Mouse (Mus musculus) intestine, embryonic 14.5 days (tissue): ENCODE data around the gene Bmper. TPM values are rescaled to one million over a fixed set of nuclear protein-coding genes. Genes with fewer than 3 reads are reported as not detected.

Experiments
- ATAC-seq: fragments of 200-750 bp; cut with Nextera tagmentation; replicated peaks from 2 replicates; pipeline ENCODE4 v1.8.0; 2017; ENCODE audit warnings: low read depth, moderate number of reproducible peaks, moderate TSS enrichment, moderate library complexity; ENCODE audit not compliant: low FRiP score, low TSS enrichment
- DNase-seq: peaks from one replicate; pipeline ENCODE4 v3.0.0-alpha.2; 2018; ENCODE audit warnings: low spot score
- H3K27ac ChIP-seq: fragments of 300-500 bp; sonication (generic); 2 replicates; pipeline ENCODE4 v1.5.1; 2014; ENCODE audit warnings: low read depth, mild to moderate bottlenecking, control low read depth
- H3K27me3 ChIP-seq: fragments of 300-500 bp; sonication (generic); replicated peaks from 2 replicates; pipeline ENCODE4 v1.6.1; 2014; ENCODE audit warnings: low read length, control low read depth; ENCODE audit not compliant: control insufficient read depth, insufficient read depth
- H3K36me3 ChIP-seq: fragments of 300-500 bp; sonication (generic); 2 replicates; pipeline ENCODE4 v1.6.1; 2014; ENCODE audit warnings: low read length, control low read depth; ENCODE audit not compliant: control insufficient read depth, insufficient read depth
- H3K4me1 ChIP-seq: fragments of 300-500 bp; sonication (generic); replicated peaks from 2 replicates; pipeline ENCODE4 v1.6.1; 2014; ENCODE audit warnings: low read length, control low read depth, mixed read lengths; ENCODE audit not compliant: control insufficient read depth, insufficient read depth
- H3K4me2 ChIP-seq: fragments of 300-500 bp; sonication (generic); 2 replicates; pipeline ENCODE4 v1.6.1; 2014; ENCODE audit warnings: low read length
- H3K4me3 ChIP-seq: fragments of 300-500 bp; sonication (generic); 2 replicates; pipeline ENCODE4 v1.5.1; 2014; ENCODE audit warnings: low read depth, low read length, control low read depth, mixed read lengths
- H3K9ac ChIP-seq: fragments of 300-500 bp; sonication (generic); 2 replicates; pipeline ENCODE4 v1.6.1; 2014; ENCODE audit warnings: mild to moderate bottlenecking, low read length
- H3K9me3 ChIP-seq: fragments of 300-500 bp; sonication (generic); 2 replicates; pipeline ENCODE4 v1.6.1; 2016; ENCODE audit warnings: low read length, control low read depth; ENCODE audit not compliant: control insufficient read depth
- WGBS: fragments of 180-500 bp; shearing (Covaris S2); extraction: QIAGEN DNeasy Blood & Tissue Kit; methylation state at CpG from one replicate; pipeline ENCODE4 v1.1.7; 2014; 5-methylcytosine and 5-hydroxymethylcytosine counted together
- polyA plus RNA-seq: library from polyadenylated mRNA; unstranded; fragments of >200 nt; fragmentation: Nextera tagmentation; extraction: Ambion mirVana; gene quantifications from 2 replicates; pipeline ENCODE4 v1.2.1, GENCODE M21; 2014

Gene Bmper
- polyA plus RNA-seq, 1 experiment from 2014 or later = 12.7 TPM

DNA sequence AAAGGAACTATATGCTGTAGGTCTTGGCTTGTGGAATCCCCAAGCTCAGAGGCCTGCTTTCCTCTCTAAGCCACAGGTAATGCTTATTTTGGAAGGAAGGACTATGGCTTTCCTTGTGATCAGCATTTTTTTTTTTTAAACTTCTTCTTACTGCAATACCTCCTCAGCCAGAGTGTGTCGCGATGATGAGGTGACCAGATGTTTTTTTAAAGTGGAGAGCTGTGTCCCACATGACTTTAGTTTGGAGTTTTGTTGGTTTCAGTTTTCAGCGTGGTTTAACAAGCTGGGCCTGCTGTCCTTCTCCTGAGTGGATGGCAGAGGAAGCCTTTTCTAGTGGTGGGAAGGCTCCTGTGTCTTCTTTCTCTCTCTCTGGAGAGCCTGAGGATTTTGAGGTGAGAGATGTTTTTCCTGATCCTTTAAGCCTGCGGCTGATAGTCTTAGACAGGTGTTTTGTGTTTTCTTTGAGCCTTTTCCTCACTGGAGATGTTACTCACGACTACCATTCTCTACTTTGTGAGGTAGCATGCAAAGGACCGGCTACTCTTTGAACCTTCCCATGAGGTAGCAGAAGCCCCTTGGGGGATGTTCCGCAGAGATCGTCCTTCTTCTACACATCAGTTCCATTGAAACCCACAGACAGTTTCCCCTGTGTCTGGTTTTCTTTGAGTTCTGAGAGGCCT lies 74.8 kb downstream of the Bmper start:
- 75% methylated on average over 8 of the region's 8 CpGs for WGBS

DNA sequence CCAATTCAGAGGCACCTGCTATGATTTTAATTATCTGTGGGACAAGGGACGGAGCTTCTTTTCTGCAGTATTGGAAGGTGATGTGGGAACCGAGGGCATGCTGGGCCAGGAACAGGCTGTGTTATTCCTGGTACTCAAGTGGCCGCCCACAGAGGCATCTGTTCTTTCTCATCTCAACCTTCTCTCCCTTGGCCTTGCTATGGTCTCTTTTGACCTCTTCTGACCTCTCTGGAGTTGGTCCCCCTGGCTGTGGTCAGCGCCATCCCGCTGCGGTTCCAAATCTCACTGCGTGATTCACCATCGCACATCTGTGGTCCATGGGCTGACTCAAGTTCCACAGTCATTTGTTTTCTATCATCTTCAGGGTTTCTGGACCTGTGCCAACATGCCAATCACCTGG lies 77.5 kb downstream of the Bmper start:
- Histone ChIP-seq H3K9me3 (no peaks in the 10 kb centered on the region), H3K27ac (no peak overlapping the region), H3K4me2 (no peak overlapping the region), H3K9ac (no peak overlapping the region), H3K4me3 (no peak overlapping the region), H3K27me3 (no peaks in the 10 kb centered on the region), H3K4me1 (no peaks in the 10 kb centered on the region), H3K36me3 (no peaks in the 10 kb centered on the region)
- DNase-seq (no peak), ATAC-seq (no peak)
- 76% methylated on average over 8 of the region's 8 CpGs for WGBS

More for the DNA sequence above, 74.8 kb downstream of the Bmper start:
- Histone ChIP-seq H3K9me3 (no peaks in the 10 kb centered on the region), H3K4me3 (no peak overlapping the region), H3K9ac (no peak overlapping the region), H3K27me3 (no peaks in the 10 kb centered on the region), H3K36me3 (no peaks in the 10 kb centered on the region), H3K4me1 (no peaks in the 10 kb centered on the region), H3K27ac (no peak overlapping the region), H3K4me2 (no peak overlapping the region)
- ATAC-seq (no peak), DNase-seq (no peak)

DNA sequence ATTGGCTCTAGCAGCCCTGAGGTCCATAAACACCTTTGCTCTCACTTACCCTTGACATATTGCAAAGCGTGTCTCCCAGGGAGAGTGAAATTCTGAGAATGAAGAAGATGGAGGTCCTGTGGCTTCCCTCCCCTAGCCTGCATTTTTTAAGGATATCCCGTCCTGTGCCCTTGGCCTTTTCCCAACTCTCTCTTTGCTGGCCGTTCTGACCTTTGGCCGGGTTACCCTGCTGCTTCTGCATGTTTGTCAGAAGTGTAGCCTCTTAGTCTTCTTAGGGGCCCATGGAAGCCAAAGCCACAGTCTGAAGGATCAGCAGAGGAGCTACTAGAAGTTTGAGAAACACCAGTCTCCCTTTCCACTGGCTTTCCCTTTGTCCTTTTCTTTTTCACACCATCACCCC lies 82.8 kb downstream of the Bmper start:
- H3K27me3 ChIP-seq = no peaks in the 10 kb centered on the region
- H3K4me2 ChIP-seq = no peak overlapping the region
- no peaks in the 10 kb centered on the region for H3K36me3 ChIP-seq
- ATAC-seq = no peak
- no peaks in the 10 kb centered on the region for H3K9me3 ChIP-seq
- 61% methylated on average over 4 of the region's 4 CpGs for WGBS
- DNase-seq = no peak
- H3K4me3 ChIP-seq = no peak overlapping the region
- no peak overlapping the region for H3K9ac ChIP-seq
- no peaks in the 10 kb centered on the region for H3K4me1 ChIP-seq
- no peak overlapping the region for H3K27ac ChIP-seq

DNA sequence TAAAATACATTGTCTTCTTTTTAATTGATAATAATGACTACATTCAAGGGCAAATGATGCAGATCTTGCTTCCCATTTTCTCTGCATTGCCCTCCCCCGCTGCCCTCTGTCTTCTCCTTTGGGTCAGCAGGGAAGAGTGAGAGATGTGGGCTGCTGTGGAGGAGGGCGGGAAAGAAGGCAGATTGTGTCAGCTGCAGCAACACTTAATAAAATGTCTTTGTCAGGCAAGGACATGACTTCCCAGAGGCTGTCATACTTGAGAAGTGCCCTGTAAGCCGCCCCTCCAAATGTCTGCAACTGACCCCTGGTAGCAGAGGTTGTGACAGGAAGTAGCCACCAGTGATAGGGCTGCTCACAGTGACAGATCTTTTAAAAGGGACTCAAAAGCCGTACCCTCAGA lies 83.3 kb downstream of the Bmper start:
- Histone ChIP-seq H3K4me1 (no peaks in the 10 kb centered on the region), H3K27me3 (no peaks in the 10 kb centered on the region), H3K9ac (no peak overlapping the region), H3K9me3 (no peaks in the 10 kb centered on the region), H3K4me2 (no peak overlapping the region), H3K4me3 (no peak overlapping the region), H3K27ac (no peak overlapping the region), H3K36me3 (no peaks in the 10 kb centered on the region)
- DNase-seq = no peak
- 71% methylated on average over 4 of the region's 4 CpGs for WGBS
- ATAC-seq = no peak

DNA sequence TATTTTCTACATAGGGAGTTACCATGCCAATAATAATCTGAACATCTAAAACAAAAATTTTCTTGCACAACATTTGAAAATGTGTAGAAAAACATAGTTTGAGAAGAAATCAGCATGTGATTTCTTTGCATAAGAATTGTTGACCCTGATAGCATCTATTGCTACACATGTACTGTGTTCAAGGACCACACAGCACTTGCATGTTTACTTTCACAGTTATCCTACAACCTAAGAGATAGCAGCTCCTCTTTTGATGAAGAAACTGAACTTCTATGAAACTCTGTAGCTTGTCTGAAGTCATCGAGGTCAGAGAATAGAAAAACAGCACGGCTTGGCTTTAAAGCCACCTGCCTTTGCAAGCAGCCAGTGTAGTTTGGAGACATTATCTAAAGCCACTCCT lies 85.0 kb downstream of the Bmper start:
- H3K9me3 ChIP-seq = no peaks in the 10 kb centered on the region
- no peak for DNase-seq
- H3K4me2 ChIP-seq = no peak overlapping the region
- H3K4me3 ChIP-seq = no peak overlapping the region
- H3K36me3 ChIP-seq = no peaks in the 10 kb centered on the region
- H3K27me3 ChIP-seq = no peaks in the 10 kb centered on the region
- no peak for ATAC-seq
- H3K27ac ChIP-seq = no peak overlapping the region
- 87% methylated on average over 2 of the region's 2 CpGs for WGBS
- H3K9ac ChIP-seq = no peak overlapping the region
- no peaks in the 10 kb centered on the region for H3K4me1 ChIP-seq

DNA sequence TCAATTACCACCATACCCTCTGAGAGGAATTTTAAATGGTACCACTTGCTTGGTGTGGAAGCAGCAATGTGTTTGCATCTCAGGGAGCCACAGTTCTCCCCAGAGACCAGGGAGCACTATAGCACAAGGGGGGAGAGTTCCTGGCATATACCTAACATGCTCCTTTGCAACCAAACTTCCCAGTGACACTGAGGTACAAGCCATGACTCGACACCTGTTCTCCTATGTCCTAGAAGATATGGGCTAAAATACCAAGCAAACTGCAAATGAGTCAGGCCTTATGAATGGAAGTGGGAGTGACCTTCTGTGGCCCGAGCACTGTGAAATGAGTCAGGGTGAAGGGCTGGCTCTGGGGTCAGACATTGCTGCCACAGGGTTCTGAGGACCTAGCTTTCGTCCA lies 88.1 kb downstream of the Bmper start:
- H3K36me3 ChIP-seq = no peaks in the 10 kb centered on the region
- H3K9me3 ChIP-seq = no peaks in the 10 kb centered on the region
- H3K9ac ChIP-seq = no peak overlapping the region
- DNase-seq = no peak
- no peaks in the 10 kb centered on the region for H3K27me3 ChIP-seq
- H3K4me1 ChIP-seq = no peaks in the 10 kb centered on the region
- H3K27ac ChIP-seq = no peak overlapping the region
- H3K4me2 ChIP-seq = no peak overlapping the region
- WGBS = 81% methylated on average over 3 of the region's 3 CpGs
- no peak for ATAC-seq
- no peak overlapping the region for H3K4me3 ChIP-seq

DNA sequence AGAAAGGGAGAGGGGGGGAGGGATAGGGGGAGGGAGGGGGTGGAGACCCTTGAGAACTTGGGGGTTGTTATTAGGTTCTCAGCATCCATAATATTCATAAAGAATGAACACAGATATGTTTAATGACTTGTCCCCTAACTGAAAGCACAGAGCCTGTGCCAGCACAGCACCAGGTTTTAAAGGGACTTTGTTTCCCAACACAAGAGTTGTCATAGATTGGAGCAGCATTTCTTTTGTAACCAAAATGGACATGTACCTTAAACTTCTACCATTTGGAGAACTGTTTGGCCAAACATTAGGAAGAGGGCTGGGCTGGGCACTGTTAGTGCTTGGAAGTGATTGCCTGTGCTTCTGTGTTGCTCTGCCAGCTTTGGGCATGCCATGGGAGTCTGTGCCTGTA lies 89.1 kb downstream of the Bmper start:
- Histone ChIP-seq H3K4me1 (no peaks in the 10 kb centered on the region), H3K36me3 (no peaks in the 10 kb centered on the region), H3K27me3 (no peaks in the 10 kb centered on the region), H3K9ac (no peak overlapping the region), H3K27ac (no peak overlapping the region), H3K9me3 (no peaks in the 10 kb centered on the region), H3K4me3 (no peak overlapping the region), H3K4me2 (no peak overlapping the region)
- ATAC-seq (no peak), DNase-seq (no peak)

DNA sequence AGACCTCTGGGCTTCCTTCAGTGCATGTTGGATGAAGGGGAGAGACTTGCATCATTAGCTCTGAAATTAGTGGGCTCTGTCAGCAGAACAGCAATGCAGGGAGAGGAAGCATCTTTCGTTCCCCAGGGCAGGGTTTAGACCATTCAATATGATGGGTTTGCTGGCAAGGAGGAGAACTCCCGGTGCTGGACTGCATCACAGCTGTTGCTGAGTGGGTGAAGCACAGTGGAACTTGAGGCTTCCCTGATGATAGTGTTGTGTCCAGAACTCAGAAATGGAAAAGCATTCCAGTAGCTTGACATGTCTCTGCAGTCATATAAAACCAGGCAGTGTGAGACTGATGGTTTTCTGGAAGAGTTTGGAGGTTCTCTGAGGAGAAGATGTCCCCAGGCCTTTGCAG lies 90.0 kb downstream of the Bmper start:
- Histone ChIP-seq H3K27me3 (no peaks in the 10 kb centered on the region), H3K9me3 (no peaks in the 10 kb centered on the region), H3K36me3 (no peaks in the 10 kb centered on the region), H3K4me2 (no peak overlapping the region), H3K4me1 (no peaks in the 10 kb centered on the region), H3K4me3 (no peak overlapping the region), H3K27ac (no peak overlapping the region), H3K9ac (no peak overlapping the region)
- DNase-seq (no peak), ATAC-seq (no peak)
- WGBS = 81% methylated on average over 2 of the region's 2 CpGs

DNA sequence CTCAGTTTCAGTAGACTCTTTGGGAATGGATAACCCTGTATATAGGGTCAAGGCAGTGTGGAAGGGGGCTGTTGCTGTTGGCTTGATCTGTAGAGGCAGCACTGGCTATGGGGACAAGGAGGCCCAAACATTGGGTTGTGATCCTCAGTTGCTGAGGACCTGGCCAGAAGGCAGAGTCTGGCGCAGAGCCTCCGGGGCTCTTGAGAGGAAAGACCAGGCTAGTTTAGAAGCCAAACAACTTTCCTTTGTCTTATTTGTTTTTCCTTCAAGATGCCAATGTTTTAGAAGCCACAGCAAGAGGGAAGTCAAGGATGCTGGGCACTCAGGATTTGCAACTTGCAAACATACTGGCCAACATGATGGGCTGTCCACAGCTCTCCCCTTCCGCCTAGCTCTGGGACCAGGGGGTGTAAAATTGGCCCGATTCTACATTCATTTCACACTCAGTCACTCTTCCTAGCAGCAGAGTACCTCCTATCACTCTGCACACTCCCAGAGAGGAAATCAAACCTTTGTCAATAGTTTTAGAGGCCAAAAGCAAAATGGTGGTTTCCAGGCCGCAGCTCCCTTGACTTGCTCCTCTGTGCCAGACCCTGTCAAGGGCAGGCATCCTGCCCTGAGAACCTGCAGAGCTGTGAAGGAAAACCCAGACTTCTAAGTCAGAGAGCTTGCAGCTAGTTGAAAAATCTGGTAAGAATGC lies 92.9 kb downstream of the Bmper start:
- H3K27me3 ChIP-seq = no peaks in the 10 kb centered on the region
- no peak overlapping the region for H3K27ac ChIP-seq
- no peak overlapping the region for H3K9ac ChIP-seq
- H3K9me3 ChIP-seq = no peaks in the 10 kb centered on the region
- no peak for ATAC-seq
- no peaks in the 10 kb centered on the region for H3K36me3 ChIP-seq
- no peak for DNase-seq
- no peaks in the 10 kb centered on the region for H3K4me1 ChIP-seq
- no peak overlapping the region for H3K4me3 ChIP-seq
- H3K4me2 ChIP-seq = no peak overlapping the region
- 96% methylated on average over 5 of the region's 5 CpGs for WGBS
